Mouse (Mus musculus) liver, embryonic 14.5 days (tissue): Measurements from ENCODE around the gene Aaas.

Source experiments
- CTCF ChIP-seq: IDR thresholded peaks from 2 replicates; pipeline ENCODE4 v1.5.1; 2016; ENCODE audit warnings: antibody characterized with exemption, low read depth, control low read depth
- EP300 ChIP-seq: IDR thresholded peaks from 2 replicates; pipeline ENCODE4 v1.6.1; 2016; ENCODE audit warnings: antibody characterized with exemption, low read depth

DNA sequence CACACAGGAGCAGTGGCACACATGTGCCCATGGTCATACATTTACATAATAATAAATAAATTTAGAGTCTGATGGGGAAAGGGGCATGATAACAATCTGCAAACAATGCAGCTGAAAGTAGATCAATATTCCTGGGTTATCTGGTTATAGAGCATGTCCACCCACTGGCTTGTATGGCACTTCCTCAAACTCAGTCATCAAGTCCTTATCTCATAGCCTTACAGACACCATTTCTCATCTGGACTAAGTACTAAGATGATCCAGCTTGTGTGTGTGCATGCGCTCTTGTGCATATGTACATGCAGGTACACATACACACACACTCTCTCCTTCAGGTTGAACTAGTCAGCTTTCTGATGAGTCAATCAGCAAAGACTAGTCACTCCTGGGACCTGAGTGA, 14.1 kb upstream of the Aaas start:
- TF ChIP-seq CTCF: no peak
- TF ChIP-seq EP300: no peak
